Mouse (Mus musculus) T-helper 2 cell (primary cell): ENCODE measurements around the gene Urb1.

Source experiments
- in situ Hi-C: fragments of 300-600 bp; cut with MboI, MseI; formaldehyde crosslinking; loops from one replicate; pipeline ENCODE4 v1.15.1; 2025; ENCODE audit warnings: high pct_unique_total_duplicates

Gene Urb1

DNA sequence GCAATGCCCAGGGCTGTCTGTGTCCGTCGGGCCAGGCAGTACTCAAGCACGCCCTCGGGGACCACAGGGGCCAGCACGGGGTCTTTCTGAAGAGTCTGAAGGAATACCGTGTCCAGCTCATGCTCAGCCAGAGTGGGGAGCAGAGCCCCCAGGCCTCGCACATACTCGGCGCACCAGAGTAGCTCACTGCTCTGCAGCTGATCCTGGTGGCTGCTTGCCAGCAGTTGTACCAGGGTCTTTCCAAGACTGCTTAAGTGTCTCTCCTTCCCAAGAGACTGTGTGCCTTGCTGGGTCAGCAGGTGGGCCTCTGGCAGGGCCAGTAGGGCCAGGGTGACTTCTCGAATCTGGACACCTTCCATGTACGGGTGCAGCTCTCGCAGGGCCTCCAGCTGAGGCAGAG, 36.0 kb downstream of the Urb1 start:
- in situ Hi-C loops: no loop called here

DNA sequence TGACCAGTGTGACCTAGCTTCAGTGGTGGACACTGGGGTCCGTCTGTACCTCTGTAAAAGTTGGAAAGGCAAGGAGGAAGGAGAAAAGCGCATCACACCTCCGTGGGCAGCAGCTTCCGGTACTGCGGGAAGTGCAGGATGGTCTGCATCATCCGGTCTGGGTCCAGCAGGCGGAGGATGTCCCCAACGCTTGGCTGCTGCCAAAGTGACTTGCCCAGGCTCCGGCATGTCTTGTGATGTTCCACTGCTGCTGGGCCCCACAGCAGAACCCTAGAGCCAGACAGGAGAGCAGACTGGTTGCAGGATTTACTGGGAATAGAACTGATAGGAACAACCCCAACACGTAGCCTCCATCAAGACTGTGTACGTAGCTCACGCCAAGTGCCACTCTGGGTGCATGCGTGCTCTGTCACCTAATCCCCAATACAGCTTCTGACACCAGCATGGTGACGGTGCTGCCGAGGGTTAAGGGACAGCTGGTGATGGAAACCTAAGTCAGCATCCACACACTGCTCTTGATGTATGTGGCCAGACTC, 43.2 kb downstream of the Urb1 start:
- in situ Hi-C loops: no loop called here

DNA sequence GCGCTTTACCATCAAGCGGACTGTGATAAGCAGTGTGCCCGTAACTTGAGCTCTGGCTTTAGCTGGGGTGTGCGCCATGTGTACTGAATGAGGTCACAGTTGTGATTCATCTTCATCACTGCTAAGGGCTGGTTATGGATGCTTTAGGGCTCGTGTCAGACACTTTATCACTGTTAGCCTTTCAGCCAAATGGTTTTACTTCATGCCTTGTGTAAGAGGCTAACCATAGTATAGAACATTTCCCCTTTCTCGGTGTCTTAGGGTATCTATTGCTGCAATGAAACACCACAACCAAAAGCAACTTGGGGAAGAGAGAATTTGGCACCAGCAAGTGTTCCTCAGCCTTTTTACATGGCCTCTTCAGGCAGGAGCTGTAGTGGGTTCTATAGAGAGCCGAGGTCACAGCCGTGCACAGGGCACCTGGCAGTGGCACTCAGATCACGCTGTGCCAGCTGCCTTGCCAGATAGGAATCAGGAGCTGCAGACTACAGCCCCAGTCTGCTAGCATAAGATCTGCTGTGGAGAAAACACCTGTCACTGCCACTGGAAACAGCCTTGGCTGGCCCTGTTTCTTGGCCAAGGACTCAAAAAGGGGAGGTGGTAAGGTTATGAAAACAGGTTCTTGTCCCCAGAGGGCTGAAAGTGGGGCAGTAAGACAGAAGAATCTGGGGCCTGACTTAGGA, 44.9 kb downstream of the Urb1 start:
- in situ Hi-C loops: no loop called here

DNA sequence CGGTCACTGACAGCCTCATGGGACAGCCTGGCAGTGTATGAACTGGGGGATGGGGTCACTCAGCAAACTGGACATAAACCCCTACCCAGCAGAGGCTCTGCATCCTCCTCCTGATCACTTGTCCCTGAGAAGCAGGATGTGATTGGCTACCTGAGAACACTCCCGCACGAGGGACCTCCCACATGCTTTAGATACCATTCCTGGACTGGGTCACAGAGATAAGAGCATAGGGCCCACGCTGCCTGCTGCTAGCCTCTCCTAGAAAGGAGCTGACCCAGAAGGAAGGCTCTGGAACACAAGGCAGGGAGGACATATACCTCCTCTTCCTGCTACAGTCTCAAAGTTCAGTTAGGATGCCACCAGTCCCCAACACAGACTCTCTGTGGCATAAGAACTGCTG, 49.7 kb downstream of the Urb1 start:
- in situ Hi-C loops: no loop called here

DNA sequence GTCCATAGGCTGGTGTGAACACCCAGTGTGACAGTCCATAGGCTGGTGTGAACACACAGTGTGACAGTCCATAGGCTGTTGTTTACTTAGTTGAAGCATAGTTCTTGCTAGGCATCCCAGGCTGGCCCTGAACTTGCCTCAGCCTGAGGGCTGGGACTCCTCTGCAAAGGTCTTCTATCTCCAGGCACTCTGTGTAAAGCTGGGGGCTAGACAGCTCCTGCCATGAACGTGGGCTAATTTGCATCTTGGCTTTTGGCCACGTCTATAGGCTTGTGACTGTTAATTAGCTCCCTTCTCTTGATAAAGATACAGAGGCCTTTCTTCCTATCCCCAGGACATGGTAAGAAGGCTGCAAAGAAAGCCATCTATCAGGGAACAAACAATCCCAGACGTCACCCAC, 50.9 kb downstream of the Urb1 start:
- in situ Hi-C loops: loop anchor here (5.0 kb wide), 1 partner anchor 38 kb away; no protein-coding TSS in a partner anchor

DNA sequence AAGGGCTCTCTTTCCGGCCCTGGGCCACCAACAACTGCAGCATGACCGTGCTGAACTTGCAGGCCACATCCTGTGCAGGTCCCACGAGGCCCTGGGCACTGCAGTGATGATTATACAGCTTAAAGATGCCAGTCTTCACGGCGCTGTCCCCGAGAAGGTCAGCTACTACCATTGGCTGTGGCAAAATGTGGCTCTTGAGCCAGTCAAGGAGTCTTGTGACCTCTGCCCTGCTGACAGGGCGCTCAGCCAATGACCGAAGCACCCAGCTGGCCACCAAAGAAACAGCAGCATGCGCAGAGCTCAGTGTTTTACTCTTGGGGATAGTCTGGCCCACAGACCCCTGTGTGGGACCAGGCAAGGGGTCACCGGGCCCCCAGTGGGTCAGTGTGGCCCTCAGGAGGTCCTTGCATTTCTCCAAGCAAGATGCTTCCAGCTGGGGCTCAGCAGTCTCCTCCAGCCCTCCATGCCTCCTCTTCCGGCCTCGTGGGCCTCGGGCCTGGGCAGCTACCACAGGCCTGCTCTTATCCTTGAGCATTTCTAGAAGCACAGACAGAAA, 56.7 kb downstream of the Urb1 start:
- in situ Hi-C loops: no loop called here

DNA sequence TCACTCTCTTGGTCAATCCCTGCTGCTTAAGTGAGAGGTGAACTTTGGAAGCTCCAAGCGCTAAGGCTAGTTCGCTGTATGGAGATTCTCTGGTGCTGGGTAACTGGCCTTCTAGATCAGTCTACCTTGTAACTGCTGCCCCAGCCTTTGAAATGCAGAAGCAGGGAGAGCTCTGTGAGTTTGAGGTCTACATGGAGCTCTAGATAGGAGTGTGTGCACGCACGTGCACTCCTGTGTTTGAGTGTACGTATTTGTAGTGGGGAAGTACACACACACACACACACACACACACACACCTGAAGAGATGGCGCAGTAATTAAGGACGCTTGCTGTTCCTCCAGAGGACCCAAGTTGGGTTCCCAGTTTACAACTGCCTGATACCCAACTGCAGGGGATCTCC, 62.0 kb downstream of the Urb1 start:
- in situ Hi-C loops: no loop called here

DNA sequence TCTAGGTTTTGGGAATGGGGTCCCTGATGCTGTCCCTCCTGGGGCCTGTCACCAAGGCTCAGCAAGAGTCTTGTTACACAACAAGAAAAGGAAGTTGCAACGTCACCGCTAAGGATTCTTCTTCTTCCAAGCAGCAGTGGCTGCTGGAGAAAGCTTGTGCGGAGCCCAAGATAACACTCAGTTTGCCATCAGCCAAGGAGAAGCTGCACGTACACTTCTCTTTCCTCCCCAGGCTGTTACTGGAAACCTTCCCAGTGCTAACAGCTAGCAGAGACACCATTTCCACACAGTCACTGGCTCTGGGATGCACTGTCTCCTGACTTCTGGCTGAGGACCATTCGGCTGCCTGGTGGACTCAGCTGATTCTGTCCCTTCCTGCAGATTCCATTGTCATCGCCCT, 63.1 kb downstream of the Urb1 start:
- in situ Hi-C loops: no loop called here

DNA sequence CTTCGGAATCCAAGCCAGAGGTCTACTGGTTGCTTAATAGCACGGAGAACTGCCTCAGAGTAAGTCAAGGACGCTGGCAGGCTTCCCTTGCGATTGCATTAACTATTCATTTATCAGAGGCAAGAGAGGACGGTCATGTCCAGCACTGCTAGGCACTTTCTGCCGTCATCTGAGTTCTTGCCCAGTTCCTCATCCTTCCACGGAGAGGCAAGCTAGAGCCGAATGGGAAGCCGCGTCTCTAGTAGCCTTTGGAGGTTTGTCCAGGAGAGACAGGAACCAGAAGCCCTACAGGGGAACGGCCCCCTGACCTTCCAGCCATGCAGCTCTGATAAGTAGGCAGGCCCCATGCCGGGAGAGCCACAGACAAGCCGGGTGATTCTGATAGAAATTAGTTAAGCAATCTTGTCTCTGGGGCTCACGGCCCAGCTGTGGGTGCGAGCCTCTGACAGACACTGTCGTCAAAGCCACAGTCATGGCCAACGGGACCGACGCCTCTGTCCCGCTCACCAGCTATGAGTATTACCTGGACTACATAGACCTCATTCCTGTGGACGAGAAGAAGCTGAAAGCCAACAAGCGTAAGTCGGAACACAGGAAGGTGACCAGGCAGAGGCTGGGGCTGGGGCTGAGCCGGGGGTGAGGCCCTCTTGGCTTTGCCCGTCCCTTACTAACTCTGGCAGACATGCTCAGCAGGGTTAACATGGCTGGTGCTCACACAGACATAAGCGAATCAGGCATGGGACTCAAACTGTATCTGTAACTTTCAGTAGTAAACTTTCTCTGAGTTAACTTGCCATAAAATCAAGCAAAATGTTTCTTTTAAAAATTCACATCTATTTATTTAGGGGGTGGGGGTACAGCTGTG, 71.9 kb downstream of the Urb1 start, which contains the start of gene Mrap:
Gene Mrap, plus strand, starts transcription at position 116 of the 865 bp plus-strand sequence.
- in situ Hi-C loops: no loop called here

DNA sequence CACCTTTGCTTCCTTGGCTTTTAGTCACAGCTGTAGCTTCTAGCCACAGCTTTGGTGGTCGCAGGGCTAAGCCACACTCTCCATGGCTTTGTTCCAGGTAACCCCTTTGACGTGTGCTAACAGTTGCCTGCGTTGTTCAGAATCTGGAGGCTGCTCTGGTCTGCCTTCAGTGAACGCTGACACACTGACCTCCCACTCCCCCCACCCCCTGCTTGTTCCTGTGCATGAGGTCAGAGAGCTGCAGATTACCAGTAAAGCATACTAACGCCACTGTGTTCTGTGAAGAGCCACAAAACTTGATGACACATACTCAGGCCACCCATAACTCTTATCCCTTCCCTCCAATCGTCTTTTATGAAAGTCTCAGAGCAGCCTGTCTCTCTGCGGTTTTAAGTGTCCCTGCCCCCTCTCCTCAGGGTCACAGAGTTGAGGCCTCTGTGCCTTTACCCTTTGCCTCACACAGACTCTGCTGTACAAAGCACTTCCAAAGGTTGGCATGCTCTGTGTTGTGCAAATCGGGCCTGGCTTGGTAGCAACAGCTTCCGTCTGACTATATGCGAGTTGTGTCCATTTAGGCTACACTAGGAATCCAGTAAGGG, 73.4 kb downstream of the Urb1 start:
- in situ Hi-C loops: no loop called here

DNA sequence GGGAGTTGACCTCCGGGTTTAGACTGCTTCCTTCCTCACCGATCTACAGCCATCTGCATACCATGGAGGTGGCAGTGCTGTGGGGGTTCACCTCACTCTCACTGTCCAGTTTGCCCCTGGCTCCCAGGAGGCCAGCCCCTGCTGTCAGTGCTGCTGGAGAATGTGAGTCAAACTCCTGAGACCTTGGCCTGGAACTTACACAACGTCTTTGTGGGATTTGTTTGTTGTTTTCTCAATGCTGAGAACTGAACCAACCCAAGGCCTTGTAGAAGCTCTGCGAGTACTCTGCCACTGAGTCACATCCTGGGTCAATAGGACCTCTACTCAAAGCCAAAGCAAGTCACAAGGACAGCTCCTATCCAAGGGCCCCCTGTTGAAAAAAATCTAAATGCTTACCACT, 74.6 kb downstream of the Urb1 start:
- in situ Hi-C loops: no loop called here

DNA sequence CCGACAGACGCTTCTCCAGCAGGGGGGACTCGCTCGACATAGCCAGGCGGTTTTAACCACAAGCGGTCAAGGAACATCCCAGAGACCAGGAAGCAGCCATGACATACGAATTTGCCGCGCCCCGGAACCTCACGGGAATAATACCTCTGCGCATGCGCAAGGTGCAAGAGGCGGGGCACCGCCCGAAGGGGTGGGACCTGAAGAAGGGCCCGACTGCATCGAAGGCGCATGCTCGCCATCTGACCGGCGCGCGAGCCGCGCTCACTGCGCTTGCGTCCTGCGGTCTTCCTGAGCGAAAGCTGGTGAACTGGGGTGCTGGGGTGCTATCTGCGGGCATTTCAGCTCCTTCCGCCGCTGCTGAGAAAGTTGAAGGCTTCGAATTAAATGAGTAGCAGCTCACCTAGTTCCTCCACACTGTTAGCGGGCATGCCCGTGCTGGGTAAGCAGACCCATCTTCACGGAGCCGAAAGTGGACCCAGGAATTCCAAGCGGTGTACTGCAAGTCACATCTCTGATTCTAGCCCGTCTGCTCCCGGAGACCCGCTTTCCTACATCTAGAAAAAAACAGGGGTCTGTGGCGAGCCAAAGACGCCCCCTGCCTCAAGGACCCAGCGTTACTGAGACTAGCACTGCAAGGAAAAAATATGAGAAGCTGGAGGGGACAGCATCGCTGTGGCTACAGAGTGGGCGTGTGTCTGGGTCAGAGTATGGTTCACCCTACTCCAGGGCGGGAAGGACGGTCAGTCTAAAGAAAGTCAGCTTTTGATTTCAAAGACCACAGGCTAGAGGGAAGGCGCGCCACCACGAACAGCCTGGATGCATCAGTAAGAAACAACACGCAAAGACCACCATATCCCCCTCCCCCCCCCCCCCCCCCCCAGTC, 82.7 kb downstream of the Urb1 start, which contains the start of gene Mis18a:
Gene Mis18a, minus strand, starts transcription at position 172 of the 883 bp plus-strand sequence.
- in situ Hi-C loops: no loop called here

DNA sequence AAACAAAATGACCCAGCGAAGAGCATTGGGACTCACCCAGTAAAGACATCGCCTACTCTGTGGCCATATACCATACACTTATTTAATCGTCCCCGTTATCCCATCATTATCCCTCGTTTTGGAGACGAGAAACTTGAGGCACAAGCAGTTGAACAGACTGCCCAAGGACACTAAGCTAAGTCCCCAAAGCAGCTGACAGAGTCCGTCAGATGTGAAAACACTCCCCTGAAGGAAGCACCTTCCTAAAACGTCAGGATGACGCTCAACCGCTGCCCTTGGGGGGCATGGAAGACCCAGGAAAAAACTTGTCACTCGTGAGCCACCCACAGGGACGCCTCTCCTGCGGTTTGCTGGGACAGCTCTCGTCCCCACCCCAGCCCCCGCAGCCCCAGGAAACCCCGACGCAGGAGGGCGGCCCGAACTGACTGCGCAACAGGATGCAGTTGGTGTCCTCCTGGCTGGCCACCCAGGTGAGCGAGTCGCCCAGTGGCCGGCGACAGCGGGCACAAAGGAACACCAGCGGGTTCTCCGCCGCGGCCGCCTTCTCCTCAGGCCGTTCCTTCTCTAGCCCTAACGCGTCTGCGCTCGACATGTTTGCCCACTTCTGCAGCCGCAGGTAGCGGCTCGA, 83.5 kb downstream of the Urb1 start:
- in situ Hi-C loops: no loop called here

DNA sequence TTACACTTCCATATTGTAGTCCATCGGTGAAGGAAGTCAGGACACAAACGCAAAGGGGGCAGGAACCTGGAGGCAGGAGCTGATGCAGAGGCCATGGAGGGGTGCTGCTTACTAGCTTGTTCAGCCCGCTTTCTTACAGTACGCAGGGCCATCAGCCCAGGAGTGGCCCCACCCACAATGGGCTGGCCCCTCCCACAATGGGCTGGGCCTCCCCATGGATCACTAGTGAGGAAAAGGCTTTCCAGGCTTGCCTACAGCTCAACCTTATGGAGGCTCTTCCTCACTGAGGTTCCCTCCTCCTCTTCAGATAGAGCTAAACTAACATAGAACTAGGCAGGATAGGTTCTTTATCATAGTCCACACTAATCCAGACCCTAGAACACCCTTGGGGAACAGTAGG, 86.2 kb downstream of the Urb1 start:
- in situ Hi-C loops: loop anchor here (25.0 kb wide), 1 partner anchor 887 kb away; no protein-coding TSS in a partner anchor

DNA sequence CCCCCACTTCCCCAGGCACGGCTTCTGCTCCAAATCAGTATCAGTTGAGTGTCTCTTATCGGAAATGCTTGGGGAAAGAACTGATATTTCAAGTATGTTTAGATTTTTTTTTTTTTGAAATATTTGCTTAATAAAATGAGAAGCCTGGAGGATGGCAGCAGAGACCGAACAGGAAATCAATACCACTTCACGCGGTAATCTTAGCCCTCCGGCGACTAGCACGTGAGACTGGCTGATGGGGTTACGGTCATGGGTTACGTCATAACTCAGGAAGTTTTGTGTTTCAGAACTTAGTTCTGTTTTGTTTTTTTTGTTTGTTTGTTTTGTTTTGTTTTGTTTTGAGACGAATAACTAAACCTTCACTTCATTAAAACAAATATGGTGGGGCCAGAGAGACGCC, 99.9 kb downstream of the Urb1 start:
- in situ Hi-C loops: loop anchor here (10.0 to 25.0 kb wide), 2 partner anchors 336 to 873 kb away; no protein-coding TSS in a partner anchor

DNA sequence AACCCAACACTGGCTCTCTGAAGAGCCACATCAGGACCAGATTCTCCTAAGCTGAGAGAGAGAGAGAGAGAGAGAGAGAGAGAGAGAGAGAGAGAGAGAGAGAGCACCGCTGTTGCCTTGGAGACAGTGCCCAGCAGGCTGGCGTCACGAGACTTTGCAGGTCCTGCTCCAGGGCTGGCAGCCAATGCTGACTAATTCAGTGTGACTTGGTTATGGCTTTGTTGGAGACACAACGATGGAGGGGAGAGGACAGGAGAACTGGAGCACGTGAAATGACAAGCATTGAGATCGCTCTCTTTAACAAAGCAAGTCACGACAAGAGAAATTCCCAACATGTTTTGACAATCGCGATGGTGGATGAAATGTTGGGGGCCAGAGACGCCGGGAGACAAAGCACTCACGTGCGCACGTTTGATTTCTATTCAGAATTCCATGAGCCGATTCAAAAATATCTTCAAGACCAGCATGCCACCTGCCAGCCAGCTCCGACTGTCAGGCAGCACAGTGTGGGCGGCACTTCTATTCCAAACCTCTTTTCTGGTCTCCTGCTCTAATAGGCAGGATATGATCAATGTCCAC, 100.4 kb downstream of the Urb1 start:
- in situ Hi-C loops: loop anchor here (10.0 to 25.0 kb wide), 2 partner anchors 335 to 872 kb away; no protein-coding TSS in a partner anchor

DNA sequence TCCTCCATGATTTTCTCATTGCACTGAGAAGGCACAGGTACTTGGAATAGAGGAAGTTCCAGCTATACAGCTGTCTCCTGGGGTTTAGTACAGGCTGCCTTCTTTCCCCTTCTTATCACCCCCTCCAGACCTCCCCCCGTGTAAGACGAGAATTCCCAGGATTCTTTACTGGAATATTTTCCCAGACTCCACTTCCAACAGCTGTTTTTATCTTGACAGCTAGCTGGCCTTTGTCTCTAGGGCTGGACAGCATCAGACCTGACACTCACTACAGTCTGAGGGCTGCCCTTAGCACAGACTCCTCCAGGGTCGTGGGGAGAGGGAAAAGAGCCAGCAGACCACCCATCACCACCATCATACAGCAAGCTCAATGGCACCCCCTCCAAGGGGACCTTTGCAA, 103.9 kb downstream of the Urb1 start:
- in situ Hi-C loops: loop anchor here (25.0 kb wide), 1 partner anchor 869 kb away; no protein-coding TSS in a partner anchor

DNA sequence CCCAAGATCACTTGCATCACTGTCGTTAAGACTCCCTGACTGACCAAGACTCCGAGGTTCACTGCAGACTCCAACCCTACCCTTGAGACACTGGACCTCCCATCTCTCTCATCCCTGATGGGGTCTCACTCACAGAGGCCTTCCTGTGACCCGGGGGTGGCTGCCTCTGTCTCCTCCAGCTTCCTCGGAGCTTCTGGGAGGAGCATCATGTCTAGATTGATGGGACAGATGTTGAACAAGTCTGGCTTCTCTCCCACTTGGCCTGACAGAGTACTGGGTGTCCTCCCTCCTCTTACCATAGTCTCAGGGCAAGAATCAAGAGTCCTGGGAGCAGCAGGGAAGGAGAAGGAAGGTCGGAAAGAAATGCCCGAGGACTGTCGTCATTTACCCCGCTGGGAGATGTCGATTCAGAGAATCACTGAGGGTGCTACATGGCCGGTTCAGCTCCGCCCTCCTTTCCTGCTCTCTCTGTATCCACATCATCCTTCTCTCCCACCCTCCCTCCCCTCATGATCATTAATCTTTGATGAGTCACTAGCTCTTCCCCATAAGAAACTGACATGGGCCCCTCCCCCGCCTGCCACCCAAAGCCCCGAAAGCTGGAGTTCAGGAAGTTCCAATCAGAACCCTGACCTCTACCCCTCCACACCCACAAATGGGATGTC, 105.9 kb downstream of the Urb1 start:
- in situ Hi-C loops: loop anchor here (25.0 kb wide), 1 partner anchor 867 kb away; no protein-coding TSS in a partner anchor

DNA sequence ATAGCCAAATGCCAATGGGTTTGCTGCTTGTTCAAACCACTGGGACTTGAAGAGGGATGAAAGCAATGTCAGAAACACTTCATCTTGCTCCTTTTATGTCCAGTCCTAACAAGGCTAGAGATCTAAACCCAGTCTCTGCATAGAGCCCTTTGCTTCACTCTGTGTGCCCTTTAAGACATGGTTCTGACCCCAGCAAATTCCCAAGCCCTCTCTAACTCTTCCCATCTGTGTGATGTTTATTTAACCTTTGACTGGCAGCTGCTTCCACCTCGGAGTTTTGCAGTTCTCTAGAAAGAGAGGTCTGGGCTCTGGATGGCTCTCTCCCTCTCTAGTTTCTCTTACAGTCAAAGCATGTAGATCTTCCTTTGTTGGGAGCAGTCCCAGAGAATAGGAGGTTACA, 106.6 kb downstream of the Urb1 start:
- in situ Hi-C loops: loop anchor here (25.0 kb wide), 1 partner anchor 866 kb away; no protein-coding TSS in a partner anchor
